Mouse (Mus musculus): ENCODE data around the gene Rnf103.

DNA sequence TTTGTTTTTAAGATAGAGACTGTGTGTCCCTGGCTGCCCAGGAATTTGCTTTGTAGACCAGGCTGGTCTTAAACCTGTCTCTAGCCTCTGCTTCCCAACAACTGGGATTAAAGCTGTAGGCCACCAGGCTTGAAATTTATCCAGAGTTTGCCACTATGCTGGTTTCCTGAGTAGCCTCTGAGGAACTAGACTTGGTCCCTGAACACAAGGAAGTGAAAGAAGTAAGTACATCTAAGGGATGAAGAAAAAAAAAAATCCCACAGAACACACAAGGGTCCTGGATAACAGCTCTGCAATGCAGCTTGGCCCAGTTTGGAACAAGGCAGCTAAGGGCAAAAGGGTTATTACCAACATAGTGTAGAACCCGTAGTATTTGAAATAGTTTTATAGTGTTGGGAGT is 6.8 kb upstream of the Rnf103 start:
- TF ChIP-seq CTCF (IDR thresholded peaks at IDR 0.05) (no peak), EP300 (IDR thresholded peaks at IDR 0.05) (no peak)

Measured in lung, postnatal 0 days (tissue).